Comparison of ENCODE assay signal across 8 mouse cellular contexts in genomic region chr4:149774094-149774470, GRCm38 (mm10). TPM values are rescaled to one million over a fixed set of nuclear protein-coding genes. Genes with fewer than 3 reads are reported as not detected.
DNase-seq lines count a peak whose midpoint lies in the region; ATAC-seq and TF ChIP-seq lines count a peak whose summit lies in the region.

Gene Slc25a33, minus strand, starts transcription at chr4:149774277.

- DNase-seq in WW6 (ENCODE audit: low read depth, low spot score): peak; percentile 75
- peak; percentile 91 to 95 for DNase-seq in cerebellum, postnatal 4 days (ENCODE audit: low spot score in 2 of 2)
- DNase-seq in gastrocnemius, adult 2 months: peak; percentile 99
- DNase-seq in hindbrain, postnatal 0 days (ENCODE audit: low spot score): peak; percentile 98
- DNase-seq in left cerebral cortex, adult 8-10 months (ENCODE audit: low spot score in 2 of 2): peak; percentile 90 to 95
- DNase-seq in right cerebral cortex, postnatal 10 days (ENCODE audit: low spot score in 2 of 2): peak; percentile 97
- DNase-seq in urinary bladder, postnatal 25 days (ENCODE audit: low spot score): peak; percentile 97

- H3K27ac ChIP-seq in gastrocnemius, adult 2 months: peak within 1 kb of the TSS; percentile 99
- H3K27ac ChIP-seq in hindbrain, postnatal 0 days: peak within 1 kb of the TSS; percentile 92

- peak; percentile 9; the same call in 1 of the 2 replicates for TF ChIP-seq CTCF in gastrocnemius, adult 2 months (IDR thresholded peaks at IDR 0.05)
- no peak for TF ChIP-seq CTCF in hindbrain, postnatal 0 days (IDR thresholded peaks at IDR 0.05; ENCODE audit: low read depth)

- H3K36me3 ChIP-seq in hindbrain, postnatal 0 days (ENCODE audit: insufficient read depth, low read length): no peaks in the 10 kb centered on the region
- H3K36me3 ChIP-seq in megakaryocyte, embryonic 14.5 days (replicated peaks; ENCODE audit: low read length): peaks cover 12% of the 10 kb centered on the region

- H3K4me3 ChIP-seq in gastrocnemius, adult 2 months: peak within 1 kb of the TSS; percentile 96
- H3K4me3 ChIP-seq in hindbrain, postnatal 0 days (ENCODE audit: low read length): peak within 1 kb of the TSS; percentile 82
- H3K4me3 ChIP-seq in megakaryocyte, embryonic 14.5 days (replicated peaks): peak within 1 kb of the TSS; percentile 97

- intact Hi-C loops in gastrocnemius, adult 2 months (cut with DNase I): loop anchor here (2.0 kb wide), 1 partner anchor 17 kb away; no protein-coding TSS in a partner anchor

- WGBS in hindbrain, postnatal 0 days: under 1% methylated on average over 51 of the region's 51 CpGs

- peak within 1 kb of the TSS; percentile 100 for H3K4me2 ChIP-seq in hindbrain, postnatal 0 days (ENCODE audit: low read depth, low read length)

- ATAC-seq in hindbrain, postnatal 0 days: peak; percentile 98

- H3K27me3 ChIP-seq in hindbrain, postnatal 0 days (ENCODE audit: insufficient read depth, low read length): no peaks in the 10 kb centered on the region
- H3K27me3 ChIP-seq in megakaryocyte, embryonic 14.5 days (replicated peaks): peaks cover 3% of the 10 kb centered on the region

- H3K4me1 ChIP-seq in hindbrain, postnatal 0 days (ENCODE audit: insufficient read depth, low read length): peaks cover 11% of the 10 kb centered on the region; the same call in 1 of the 2 replicates
- H3K4me1 ChIP-seq in megakaryocyte, embryonic 14.5 days: peaks cover 58% of the 10 kb centered on the region

- peak within 1 kb of the TSS; percentile 85 for H3K9ac ChIP-seq in hindbrain, postnatal 0 days (replicated peaks; ENCODE audit: low read length)

- H3K9me3 ChIP-seq in hindbrain, postnatal 0 days (ENCODE audit: low read length): no peaks in the 10 kb centered on the region
- H3K9me3 ChIP-seq in megakaryocyte, embryonic 14.5 days: no peaks in the 10 kb centered on the region

RNA-seq across cellular contexts. Expression of gene Slc25a33, which starts in this region (rescaled TPM):
- 10 to 100 TPM; 11.3 to 11.7 TPM for total RNA-seq in gastrocnemius, adult 2 months (2021)
- total RNA-seq in hindbrain, postnatal 0 days (2014; rRNA removed): 20.4 and 21.6 TPM in 2 replicates
- 38.2 and 39.6 TPM in 2 replicates for polyA plus RNA-seq in hindbrain, postnatal 0 days (2015; fragmentation: Nextera tagmentation; extraction: Ambion mirVana)
- total RNA-seq in left cerebral cortex, adult 8-10 months (2022): 10 to 100 TPM; 31.9 to 33.7 (median 32.4) TPM
- 3.9 and 8.0 TPM in 2 replicates for polyA plus RNA-seq in megakaryocyte, embryonic 14.5 days (2012; ENCODE audit: insufficient read depth, low replicate concordance)

Comparison
In these comparisons a context has a peak if more than half of its experiments do, and no peak if none do; other contexts are left out.
1. Peak in every context shown above with its lines: DNase-seq, ATAC-seq, H3K4me3 ChIP-seq and H3K27ac ChIP-seq.